Mouse (Mus musculus) skeletal muscle tissue, adult 2 months (tissue): ENCODE data around the gene Zfyve16.

Experiments used
- DNase-seq: peaks from one replicate; pipeline ENCODE4 v3.0.0-alpha.2; 2012; ENCODE audit warnings: low read depth, low spot score

The Zfyve16 gene

DNA sequence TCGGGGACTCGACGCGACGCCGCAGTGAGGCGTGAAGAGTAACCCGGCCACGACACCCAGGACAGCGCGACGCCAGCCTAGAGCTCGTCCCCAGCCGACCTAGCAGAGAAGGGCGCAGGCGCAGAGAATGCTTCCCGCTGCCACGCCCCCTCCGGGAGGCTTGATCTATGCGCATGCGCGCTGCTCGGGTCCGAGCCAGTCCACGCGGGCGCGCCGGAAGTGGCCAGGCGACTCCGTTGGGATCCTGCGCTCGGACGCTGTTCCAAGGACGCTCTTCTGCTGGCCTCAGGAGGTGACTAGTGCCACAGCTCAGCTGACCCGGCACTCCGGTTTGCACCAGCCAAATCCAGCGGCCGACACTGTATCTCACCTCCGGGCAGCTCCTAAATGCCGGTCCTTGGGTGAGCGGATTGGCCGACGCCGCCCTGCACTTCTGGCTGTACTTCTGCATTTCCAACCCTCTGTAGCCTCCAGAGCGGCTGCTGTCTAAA lies at the start of gene Zfyve16:
Gene Zfyve16, minus strand, starts transcription at position 148 of the 491 bp plus-strand sequence.
- DNase-seq: peak; percentile 96

DNA sequence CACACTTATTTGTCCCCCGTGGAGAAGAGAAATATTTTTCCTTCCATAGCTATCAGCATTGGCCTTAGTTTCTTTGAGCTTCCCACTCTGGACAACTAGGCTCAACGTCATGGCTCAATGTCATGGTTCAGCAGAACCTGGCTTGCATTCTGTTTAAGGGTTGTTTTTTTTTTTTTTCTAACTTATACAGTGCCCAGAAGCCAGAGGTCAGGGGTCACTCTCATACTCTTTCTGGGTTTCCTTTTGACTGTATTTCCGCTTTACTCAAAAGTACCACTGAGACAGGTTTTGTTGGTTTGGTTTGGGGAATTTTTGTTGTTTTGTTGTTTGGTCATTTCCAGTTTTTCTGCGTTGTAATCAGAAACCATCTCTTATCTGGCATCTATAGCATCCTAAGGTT lies 47.5 kb upstream of the Zfyve16 start:
- DNase-seq: no peak

DNA sequence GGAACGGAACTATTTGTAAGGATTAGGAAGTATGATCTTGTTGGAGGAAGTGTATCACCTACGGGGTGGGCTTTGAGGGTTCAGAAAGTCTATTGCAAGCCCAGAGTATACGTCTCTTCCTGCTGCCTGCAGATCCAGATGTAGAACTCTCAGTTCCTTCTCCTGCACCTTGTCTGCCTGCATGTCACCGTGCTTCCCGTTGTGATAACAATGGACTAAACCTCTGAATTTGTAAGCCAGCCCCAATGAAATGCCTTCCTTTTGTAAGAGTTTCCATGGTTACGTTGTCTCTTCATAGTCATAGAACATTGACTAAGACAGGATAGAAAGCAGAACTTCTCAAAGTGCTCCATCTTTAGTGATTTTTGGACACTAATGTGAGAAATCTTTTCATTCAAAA lies 46.0 kb upstream of the Zfyve16 start:
- no peak for DNase-seq

DNA sequence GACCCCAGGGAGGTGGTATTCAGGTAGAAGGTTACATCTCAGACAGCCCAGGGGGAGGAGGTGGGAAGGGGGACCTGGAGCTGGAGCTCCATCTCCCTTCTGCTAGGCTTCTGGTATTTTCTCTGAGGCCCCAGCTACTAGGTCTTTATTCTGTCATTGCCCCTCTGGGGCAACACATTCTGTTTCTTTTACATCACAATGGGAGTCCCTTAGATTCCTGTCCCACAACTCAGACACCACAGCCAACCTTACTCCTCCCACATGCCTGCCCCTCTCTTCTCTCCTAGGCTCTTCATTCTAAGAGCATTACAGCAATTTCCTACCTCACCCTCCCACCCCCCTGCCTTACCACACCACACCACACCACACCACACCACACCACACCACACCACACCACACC lies 45.4 kb upstream of the Zfyve16 start, which contains the start of gene Spz1:
Gene Spz1, minus strand, starts transcription at position 101 of the 400 bp plus-strand sequence.
- DNase-seq: no peak

DNA sequence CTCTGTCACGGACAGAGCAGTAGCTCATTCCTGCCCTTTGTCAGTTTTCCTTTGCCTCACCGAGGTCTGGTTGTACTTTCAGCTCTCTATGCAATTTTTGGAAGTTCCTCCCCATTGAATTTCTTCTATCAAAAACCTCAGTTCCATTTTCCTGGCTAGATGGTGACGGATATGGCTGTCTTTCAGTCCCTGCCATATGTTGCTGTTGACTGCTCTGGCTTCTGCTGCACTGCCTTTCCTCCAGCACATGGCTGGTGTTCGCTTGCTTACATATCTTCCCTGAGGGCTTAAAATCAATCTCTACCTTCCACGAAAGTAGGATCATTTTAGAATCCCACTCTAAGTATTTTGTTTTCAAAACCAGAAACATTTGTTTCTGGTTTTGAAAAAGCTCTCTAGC lies 28.8 kb upstream of the Zfyve16 start:
- no peak for DNase-seq

DNA sequence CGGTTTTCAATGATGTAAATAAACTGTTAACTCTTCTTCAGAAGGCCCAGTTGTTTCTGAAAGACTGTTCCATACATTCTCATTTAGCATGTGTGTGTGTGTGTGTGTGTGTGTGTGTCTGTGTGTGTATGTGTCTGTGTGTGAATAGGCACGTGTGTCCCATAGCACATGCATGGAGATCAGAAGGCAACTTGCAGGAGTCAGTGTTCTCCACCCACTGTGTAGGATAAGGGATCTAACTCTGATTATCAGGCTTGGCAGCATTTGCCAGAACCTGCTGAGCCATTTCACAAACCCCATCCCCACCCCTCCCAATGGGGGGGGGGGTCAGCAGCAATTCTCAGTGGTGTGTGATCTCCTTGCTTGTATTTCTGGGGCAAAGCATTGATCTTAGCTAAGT lies 26.6 kb upstream of the Zfyve16 start:
- DNase-seq: no peak

DNA sequence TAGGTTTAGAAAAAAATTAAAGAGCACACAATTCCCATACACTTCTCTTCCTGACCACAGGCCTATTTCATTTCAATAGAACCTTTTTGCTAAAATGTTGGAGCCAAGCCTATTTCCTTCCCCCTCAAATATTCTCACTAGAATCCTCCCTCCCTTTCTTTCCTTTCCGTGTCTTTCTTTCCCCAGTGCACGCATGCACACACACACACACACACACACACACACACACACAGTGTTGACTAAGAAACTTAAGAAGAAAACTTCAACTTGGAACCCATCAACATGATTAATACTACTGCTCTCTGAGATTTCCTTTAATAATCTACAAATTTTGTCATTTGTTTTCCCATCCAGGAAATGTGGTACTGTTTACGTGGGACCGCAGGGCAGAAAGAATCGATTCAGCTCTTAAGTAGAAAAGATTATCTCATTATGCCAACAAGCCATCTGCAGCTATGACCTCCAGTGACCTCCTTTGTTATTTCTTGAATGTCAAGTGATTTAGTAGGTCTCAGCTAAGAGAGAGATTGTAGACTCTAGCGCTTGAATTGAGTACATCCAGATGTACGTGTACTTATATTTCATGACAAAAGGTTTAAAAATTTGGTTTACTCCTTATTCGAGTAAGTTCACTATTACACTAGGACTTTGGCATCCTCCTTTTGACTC lies 25.9 kb upstream of the Zfyve16 start:
- no peak for DNase-seq

DNA sequence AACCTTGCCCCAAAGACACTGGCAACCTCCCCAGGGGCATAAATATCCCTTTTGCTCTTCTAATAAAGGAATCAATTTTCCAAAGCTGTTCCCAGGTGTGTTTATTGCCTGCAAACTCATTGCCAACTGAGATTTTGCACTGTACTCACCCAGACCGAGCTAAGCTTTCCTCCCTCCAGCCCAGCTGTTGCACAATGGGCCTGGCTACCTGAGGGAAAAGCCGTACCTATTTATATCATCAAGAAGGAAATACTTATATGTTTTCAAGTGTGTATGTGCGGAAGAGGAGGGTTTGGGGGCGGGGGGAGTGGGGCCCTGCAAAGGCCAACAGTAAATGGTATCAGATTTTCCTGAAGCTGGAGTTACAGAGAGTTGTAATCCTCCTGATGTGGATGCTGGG lies 16.4 kb upstream of the Zfyve16 start:
- no peak for DNase-seq

DNA sequence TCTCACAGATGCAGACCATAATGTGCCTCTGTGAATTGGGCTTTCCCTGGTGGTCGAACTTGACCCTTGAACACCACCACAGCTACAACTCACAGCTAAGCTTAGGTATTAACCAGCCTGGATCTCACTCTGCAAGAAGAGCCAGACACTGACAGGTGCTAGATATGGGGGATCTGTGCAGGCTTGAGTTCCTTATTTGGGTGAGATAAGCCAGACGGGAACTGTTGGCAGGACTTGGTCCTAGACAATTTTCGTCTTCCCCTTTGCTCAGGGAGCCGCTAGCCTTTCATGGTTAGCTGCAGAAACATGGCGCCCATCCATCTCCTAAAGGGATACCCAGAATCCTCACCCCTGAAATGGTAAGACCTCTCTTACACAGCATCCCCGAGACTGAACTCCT lies 10.3 kb upstream of the Zfyve16 start:
- no peak for DNase-seq

DNA sequence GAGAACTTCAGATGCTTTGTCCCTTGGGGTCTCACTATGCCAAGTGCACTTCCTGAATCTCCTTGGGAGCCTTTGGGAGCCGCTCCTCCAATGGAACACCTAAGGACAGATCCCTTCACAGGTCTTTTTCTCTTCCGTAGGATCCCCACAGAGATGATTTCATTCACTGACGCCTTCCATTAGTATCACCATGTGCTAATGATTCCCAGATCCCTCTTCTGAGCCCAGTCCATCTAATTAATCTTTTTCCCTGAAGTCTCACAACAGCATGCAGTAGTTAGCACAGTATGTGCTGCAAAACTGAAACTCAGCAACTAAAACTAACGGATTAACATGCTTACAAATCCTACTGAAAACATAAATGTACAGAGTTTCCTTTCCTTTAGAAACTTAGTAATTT lies 8.5 kb upstream of the Zfyve16 start:
- no peak for DNase-seq

DNA sequence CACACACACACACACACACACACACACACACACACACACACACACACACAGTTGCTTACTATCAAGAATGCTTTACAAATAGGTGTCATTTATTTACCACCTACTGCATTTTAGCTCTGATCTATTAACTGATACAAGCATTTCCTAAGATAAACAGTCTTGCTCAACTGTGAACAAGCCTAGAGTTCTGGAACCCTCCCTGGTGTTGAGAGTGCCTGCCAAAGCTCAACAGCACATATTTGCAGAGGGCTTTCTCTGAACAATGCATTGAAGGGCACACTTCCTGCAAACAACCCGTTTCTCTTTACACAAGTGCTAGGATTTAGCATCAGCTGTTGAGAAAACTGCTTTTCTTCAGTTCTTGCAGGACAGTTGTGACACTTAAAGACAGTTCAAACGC lies 3.1 kb upstream of the Zfyve16 start:
- DNase-seq: no peak

DNA sequence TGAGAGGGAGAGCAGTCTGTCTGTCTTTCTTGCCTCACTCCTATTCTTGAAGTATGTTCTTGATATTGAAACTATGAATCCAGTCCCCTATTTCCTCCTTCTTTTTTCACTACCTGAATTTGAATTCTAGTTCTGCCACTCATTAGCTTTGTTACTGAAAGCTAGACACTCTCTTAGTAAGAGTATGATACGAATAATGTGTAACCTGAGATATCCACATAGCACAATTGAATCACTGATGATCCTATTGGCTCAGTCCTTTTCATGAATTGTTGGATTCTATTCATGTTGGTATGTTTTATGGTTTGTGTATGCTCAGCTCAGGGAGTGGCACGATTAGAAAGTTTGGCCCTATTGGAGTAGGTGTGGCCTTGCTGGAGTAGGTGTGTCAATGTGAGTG lies 1.5 kb upstream of the Zfyve16 start:
- no peak for DNase-seq

DNA sequence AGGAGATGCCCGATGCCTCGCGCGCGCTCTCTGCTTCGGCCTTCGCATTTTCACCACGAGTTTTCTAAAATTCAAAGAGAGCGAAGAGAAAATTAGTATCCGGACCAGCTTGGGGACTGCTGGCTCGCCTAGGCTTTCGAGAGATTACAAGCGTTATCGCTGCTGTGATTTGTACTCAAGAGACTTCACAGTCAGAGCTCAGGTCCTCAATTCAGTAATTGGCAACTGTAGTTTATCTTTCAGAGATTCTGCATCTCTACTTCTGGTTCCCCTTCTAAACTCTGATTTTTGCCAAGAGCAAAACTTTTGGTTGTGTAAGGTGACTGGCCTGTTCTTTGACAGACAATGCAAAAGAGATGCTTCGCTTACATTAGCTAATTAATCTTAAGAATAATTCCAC lies 569 bp upstream of the Zfyve16 start:
- no peak for DNase-seq

DNA sequence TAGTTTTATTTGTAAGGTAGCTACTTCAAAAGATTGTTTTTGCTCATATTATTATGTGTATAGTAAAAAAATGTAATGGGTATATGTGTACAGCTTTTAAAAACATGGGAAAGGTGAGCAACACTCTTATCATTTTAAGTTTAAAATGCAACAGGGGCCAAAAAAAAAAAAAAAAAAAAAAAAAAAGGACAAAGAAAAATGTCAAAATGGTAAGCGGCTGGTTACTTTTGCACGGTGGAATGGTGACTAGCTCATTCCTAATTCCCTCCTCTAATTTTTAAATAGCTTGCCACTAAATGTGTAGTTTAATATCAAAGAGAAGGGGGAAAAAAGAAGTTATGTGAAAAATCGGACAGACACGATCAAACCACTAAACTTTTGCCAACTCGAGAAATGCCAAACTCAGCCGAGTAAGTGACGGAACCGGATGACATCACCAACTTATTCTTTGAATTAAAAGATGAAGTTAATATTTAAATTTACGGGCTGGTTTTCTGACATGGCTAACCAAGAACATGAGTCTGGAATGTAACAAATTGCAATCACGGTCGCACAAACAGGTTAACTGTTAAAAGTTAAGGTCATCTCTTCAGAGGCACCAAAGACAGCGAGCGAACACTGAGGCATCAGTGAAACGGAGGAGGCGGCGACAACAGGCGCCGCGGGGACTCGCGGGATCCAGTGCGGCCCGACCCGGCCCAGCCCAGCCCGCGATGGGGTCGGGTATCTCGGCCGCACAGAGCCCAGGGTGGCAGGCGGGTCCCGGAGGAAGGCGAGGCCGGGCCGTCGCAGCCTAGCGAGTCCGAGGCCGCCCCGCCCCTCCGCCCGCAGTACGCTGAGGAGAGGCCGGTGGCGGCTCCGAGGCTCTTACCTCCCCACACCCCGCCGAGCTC lies 594 bp downstream of the Zfyve16 start:
- DNase-seq: no peak

DNA sequence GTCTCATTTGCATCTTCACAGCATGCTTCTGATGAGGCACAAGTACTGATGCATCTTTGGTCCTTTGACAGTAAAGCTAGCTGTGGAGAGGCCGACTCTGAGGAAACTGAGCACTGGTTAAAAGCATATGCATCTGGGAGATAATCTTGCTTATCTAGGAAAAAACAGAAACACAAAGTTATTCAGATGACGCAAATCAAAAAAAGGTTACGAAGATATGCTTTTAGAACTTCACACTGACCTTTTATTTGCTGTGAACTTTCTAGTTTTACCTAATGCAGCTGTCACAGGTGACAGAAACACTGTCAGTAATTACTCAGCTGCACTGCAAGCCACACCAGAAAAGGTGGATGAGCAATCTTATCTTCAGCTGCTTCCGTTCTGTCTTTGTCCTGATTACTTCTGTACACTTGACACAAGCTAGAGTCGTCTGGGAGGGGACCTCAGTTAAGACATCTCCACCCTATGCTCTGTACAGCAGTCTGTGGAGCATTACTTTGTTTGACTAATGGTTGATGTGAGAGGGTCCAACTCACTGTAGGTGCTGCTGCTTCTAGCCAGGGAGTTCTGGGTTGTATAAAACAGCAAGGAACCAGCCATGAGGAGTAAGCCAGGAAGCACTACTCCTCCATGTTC lies 7.4 kb downstream of the Zfyve16 start:
- no peak for DNase-seq

DNA sequence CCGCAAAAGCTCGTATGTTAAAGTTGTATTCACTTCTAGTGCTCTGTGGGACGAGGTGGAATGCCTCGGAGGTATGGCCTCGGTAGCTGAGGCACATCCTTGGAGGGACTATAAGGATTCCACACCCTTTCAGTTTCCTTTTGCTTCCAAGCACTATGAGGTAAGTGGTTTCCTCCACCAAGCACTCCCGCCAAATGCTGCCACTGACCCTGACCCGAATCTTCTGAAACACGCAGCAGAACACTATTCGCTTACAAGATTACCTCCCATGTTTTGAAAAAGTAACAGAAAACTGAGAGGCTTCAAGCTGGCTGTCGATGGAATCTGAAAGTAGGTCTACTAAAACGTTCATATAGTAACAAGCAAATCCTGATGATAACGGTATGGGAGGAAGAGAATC lies 25.8 kb downstream of the Zfyve16 start:
- no peak for DNase-seq

DNA sequence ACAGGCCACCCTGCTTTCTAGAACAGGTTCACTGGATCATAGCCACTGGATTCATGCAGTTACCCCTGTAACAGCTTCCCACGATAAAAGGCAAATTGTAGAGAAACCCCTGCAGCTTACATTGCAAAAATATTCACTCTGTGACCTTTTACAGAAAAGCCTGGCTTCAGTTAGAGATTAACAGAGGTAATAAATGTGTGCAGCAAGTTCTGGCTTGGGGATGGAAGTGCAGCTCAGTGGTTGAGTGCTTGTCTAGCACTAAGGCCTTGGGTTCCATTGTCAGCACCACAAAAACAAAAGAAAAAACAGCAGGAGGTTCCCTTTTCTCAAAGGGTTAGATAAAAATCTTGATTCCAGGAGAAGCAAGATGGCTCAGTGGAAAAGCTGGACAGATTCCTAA lies 38.7 kb downstream of the Zfyve16 start:
- no peak for DNase-seq

DNA sequence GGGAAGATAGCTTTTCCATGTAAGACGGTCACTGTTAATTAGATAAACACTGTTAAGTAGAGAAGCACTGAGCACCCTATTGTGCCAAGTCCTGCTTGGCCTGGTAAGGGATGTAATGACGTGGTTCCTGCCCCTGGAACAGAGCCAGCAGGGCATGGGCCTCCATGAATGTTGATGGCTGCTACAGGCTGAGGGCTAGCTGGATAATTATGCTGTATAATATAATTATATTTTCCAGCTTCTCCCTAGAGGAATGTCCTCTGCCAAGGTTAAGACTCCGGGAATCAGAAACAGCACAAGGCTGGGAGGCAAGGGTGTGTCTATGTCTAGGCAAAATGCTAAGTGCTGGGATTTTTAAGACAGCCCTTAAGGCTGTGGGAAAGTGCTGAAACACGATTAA lies 39.9 kb downstream of the Zfyve16 start:
- DNase-seq: no peak

DNA sequence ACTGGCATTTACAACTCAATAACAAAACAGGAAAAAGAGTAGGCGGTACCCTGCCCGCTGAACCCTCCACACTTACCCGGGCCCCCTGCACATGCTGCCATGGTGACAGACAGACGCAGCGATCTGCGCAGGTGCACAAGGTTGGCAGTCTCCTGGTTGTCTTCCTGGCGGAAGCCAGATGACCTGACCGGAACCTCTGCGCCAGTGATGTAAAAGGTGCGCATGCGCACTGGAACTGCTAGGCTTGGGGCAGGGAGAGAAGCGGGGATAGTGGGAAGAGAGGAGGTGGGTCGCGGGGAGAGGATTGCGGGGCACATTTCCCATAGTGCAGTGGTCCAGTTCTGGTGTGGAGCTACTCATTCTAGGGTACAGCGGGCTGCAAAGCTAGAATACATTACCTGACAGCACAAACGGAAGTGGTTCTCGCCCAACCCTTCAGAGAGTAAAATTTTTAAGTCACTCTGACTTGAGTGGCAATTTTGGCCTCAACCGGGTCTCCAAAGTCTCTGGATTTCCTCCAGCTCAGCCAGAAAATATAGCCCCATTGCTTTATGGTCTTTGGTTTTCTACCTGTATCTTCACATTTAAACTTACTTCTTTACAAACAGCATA lies 46.7 kb downstream of the Zfyve16 start, which contains the start of gene Fam151b:
Gene Fam151b, minus strand, starts transcription at position 164 of the 612 bp plus-strand sequence.
- peak; percentile 96 for DNase-seq

DNA sequence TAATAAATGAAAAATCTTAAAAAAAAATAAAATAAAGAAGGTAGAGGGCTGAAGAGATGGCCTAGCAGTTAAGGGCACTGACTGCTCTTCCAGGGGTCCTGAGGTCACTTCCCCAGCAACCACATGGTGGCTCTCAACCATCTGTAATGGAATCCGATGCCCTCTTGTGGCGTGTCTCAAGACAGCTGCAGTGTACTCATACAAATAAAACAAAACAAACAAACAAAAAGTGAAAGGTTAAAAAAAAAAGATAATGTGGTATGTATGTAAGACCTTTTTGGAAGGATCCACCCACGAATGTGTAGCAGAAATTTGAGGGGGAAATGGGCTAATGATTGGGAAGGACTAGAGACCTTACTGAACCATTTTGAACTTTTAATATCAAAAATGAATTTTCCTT lies 47.3 kb downstream of the Zfyve16 start:
- DNase-seq: peak; percentile 13

DNA sequence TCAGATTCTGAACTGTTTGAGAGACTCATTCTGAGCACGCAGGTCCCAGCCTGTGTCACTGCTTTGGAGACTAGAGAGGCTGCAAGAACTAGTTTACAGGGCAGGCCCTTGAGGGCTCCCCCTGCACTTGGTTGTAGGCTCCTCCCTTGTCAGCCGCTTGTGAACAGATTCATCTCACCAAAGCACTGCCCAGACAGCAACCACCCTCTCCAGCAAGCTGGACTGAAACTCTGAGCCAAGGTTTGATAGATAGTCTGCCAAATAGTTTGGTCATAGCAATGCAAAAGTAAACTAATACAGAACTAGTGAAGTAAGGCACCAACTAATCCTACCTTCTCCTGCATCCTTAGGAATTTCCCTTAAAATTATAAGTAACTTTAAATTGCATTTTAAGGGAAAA lies 60.5 kb downstream of the Zfyve16 start:
- DNase-seq: no peak

DNA sequence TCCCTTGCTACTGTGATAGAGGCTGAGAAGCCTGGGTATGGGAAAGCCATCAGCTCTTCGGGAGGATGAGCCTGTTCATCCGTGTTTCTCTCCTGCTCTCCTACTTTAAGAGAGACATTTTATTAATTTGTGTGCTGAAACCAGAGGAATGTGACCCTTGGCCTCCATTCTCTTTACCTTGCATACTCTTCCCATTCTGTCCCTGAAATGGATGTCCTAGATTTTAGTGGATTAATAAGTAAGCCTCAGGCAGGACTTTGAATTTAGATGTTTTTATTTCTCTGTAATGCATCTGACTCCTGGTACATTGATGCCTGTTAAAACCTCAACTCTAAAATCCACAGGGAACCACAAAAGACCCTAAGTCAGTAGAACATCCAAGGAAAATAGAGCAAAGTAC lies 61.3 kb downstream of the Zfyve16 start:
- DNase-seq: no peak
